28 mouse cellular contexts compared by ENCODE assay signal in the genomic region with DNA sequence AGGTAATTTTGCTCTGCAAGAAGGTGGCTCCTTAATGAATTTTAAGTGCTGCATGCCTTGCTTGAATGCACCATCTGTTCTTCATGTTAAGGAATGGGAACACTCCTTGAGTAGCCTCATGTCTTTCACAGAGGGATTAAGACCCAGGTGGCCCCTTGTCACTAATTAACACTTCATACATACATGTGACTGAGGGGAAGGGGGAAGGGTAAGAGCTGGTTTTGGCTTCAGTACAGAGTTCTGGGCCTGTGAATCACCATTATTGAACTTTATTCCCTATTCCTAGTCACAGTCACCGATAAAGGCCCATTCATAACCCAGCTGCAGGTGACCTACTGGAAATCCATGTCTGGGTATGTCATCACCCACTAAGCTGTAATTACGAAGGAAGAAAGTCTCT.
DNase-seq lines count a peak whose midpoint lies in the region; ATAC-seq and TF ChIP-seq lines count a peak whose summit lies in the region.
"Had no signal": no experiment of that assay in that cellular context is flagged by ENCODE, and none has a peak within 500 bp of the region (broad histone marks: within the 10 kb centered on the region; RNA-seq: fewer than 3 reads in every experiment).

No protein-coding gene starts in this region.

- H3K4me3 ChIP-seq in forebrain, embryonic 15.5 days = no peak overlapping the region
- H3K4me3 ChIP-seq in forebrain, embryonic 12.5 days (replicated peaks) = no peak overlapping the region
- no peak overlapping the region for H3K4me3 ChIP-seq in kidney, embryonic 16.5 days (ENCODE audit: low read length)
- H3K4me3 ChIP-seq in stomach, postnatal 0 days (ENCODE audit: low read depth, low read length) = no peak overlapping the region
- H3K4me3 ChIP-seq: embryonic facial prominence, embryonic 10.5 days; embryonic facial prominence, embryonic 15.5 days; gastrocnemius, adult 2 months; heart, adult 2 months; heart, embryonic 12.5 days; limb, embryonic 12.5 days; lung, embryonic 15.5 days; midbrain, embryonic 10.5 days; midbrain, embryonic 15.5 days; neural tube, embryonic 15.5 days had no signal

- ATAC-seq in forebrain, embryonic 15.5 days (replicated peaks) = 0 out of 2 replicates have a peak, but pooled peaks have one; percentile 41
- no peak; the same call in 1 of the 2 replicates for ATAC-seq in forebrain, embryonic 12.5 days (ENCODE audit: low FRiP score)
- ATAC-seq in kidney, embryonic 16.5 days (ENCODE audit: low FRiP score, low TSS enrichment) = 0 out of 2 replicates have a peak, but pooled peaks have one; percentile 12
- no peak for ATAC-seq in stomach, postnatal 0 days (ENCODE audit: low FRiP score, low TSS enrichment)
- ATAC-seq: midbrain, embryonic 15.5 days had no signal

- no peak for TF ChIP-seq EP300 in stomach, postnatal 0 days (optimal IDR thresholded peaks at IDR 0.05)

- no peak overlapping the region for H3K9ac ChIP-seq in forebrain, embryonic 15.5 days (replicated peaks)
- no peak overlapping the region for H3K9ac ChIP-seq in forebrain, embryonic 12.5 days
- H3K9ac ChIP-seq in kidney, embryonic 16.5 days (replicated peaks; ENCODE audit: low read length) = no peak overlapping the region
- H3K9ac ChIP-seq in stomach, postnatal 0 days (ENCODE audit: low read length) = no peak overlapping the region
- H3K9ac ChIP-seq: embryonic facial prominence, embryonic 15.5 days; heart, embryonic 12.5 days; hindbrain, embryonic 14.5 days; limb, embryonic 12.5 days; lung, embryonic 15.5 days; midbrain, embryonic 15.5 days; neural tube, embryonic 15.5 days had no signal

- DNase-seq in kidney, postnatal 4 days = no peak
- peak; percentile 74 for DNase-seq in brain, embryonic 14.5 days (ENCODE audit: low read depth)
- DNase-seq in left cerebral cortex, postnatal 36 days (ENCODE audit: low spot score in 2 of 2) = no peak
- DNase-seq in stomach, postnatal 0 days (ENCODE audit: low spot score) = no peak
- DNase-seq: adrenal gland, postnatal 25 days; cerebellum, adult 2 months; cerebellum, postnatal 25 days; gastrocnemius, adult 2 months; gastrocnemius, postnatal 36 days; heart, adult 2 months; heart, postnatal 4 days; kidney, adult 8-10 months; layer of hippocampus, adult 9-11 months; retina, postnatal 1 day; right cerebral cortex, postnatal 14 days had no signal

- intact Hi-C loops in left cerebral cortex, postnatal 36 days (cut with DNase I) = no loop called here

- TF ChIP-seq CTCF in brain, embryonic 14.5 days (IDR thresholded peaks at IDR 0.05; ENCODE audit: borderline replicate concordance, extremely low read depth, insufficient read depth, insufficient read length) = no peak
- TF ChIP-seq CTCF in stomach, postnatal 0 days (IDR thresholded peaks at IDR 0.05; ENCODE audit: low read depth) = no peak

- no peaks in the 10 kb centered on the region for H3K36me3 ChIP-seq in forebrain, embryonic 15.5 days
- no peaks in the 10 kb centered on the region for H3K36me3 ChIP-seq in forebrain, embryonic 12.5 days (replicated peaks)
- peaks cover 21% of the 10 kb centered on the region for H3K36me3 ChIP-seq in kidney, embryonic 16.5 days (ENCODE audit: insufficient read depth, low read length)
- H3K36me3 ChIP-seq in stomach, postnatal 0 days (ENCODE audit: control insufficient read depth, insufficient read depth, low read length) = peaks cover 6% of the 10 kb centered on the region; the same call in 1 of the 2 replicates
- H3K36me3 ChIP-seq: midbrain, embryonic 10.5 days; midbrain, embryonic 15.5 days; neural tube, embryonic 15.5 days had no signal

- no peaks in the 10 kb centered on the region for H3K27me3 ChIP-seq in forebrain, embryonic 15.5 days
- no peaks in the 10 kb centered on the region for H3K27me3 ChIP-seq in forebrain, embryonic 12.5 days
- H3K27me3 ChIP-seq in kidney, embryonic 16.5 days (ENCODE audit: insufficient read depth, low read length) = no peaks in the 10 kb centered on the region
- H3K27me3 ChIP-seq in stomach, postnatal 0 days (ENCODE audit: control insufficient read depth, insufficient read depth, low read length) = no peaks in the 10 kb centered on the region
- H3K27me3 ChIP-seq: embryonic facial prominence, embryonic 15.5 days; heart, embryonic 12.5 days; limb, embryonic 12.5 days; lung, embryonic 15.5 days; midbrain, embryonic 15.5 days; neural tube, embryonic 15.5 days had no signal

- WGBS in forebrain, embryonic 15.5 days = 48% methylated on average over 2 of the region's 2 CpGs
- WGBS in forebrain, embryonic 12.5 days = 64% methylated on average over 2 of the region's 2 CpGs
- 83% methylated on average over 2 of the region's 2 CpGs for WGBS in kidney, embryonic 16.5 days
- 91% methylated on average over 2 of the region's 2 CpGs for WGBS in stomach, postnatal 0 days

- no peaks in the 10 kb centered on the region for H3K9me3 ChIP-seq in forebrain, embryonic 15.5 days
- H3K9me3 ChIP-seq in forebrain, embryonic 12.5 days = no peaks in the 10 kb centered on the region
- no peaks in the 10 kb centered on the region for H3K9me3 ChIP-seq in kidney, embryonic 16.5 days (ENCODE audit: low read length)
- no peaks in the 10 kb centered on the region for H3K9me3 ChIP-seq in stomach, postnatal 0 days (ENCODE audit: control insufficient read depth, low read length)
- H3K9me3 ChIP-seq: embryonic facial prominence, embryonic 10.5 days; embryonic facial prominence, embryonic 15.5 days; heart, embryonic 12.5 days; limb, embryonic 12.5 days; lung, embryonic 15.5 days; midbrain, embryonic 10.5 days; midbrain, embryonic 15.5 days; neural tube, embryonic 15.5 days had no signal

- H3K4me2 ChIP-seq in forebrain, embryonic 15.5 days (replicated peaks) = no peak overlapping the region
- no peak overlapping the region for H3K4me2 ChIP-seq in forebrain, embryonic 12.5 days
- H3K4me2 ChIP-seq in kidney, embryonic 16.5 days (replicated peaks; ENCODE audit: low read depth, low read length) = no peak overlapping the region
- H3K4me2 ChIP-seq in stomach, postnatal 0 days (replicated peaks; ENCODE audit: low read depth) = no peak overlapping the region
- H3K4me2 ChIP-seq: embryonic facial prominence, embryonic 15.5 days; heart, embryonic 12.5 days; hindbrain, embryonic 14.5 days; limb, embryonic 12.5 days; liver, embryonic 11.5 days; lung, embryonic 15.5 days; midbrain, embryonic 15.5 days; neural tube, embryonic 15.5 days had no signal

- H3K4me1 ChIP-seq in forebrain, embryonic 15.5 days = no peaks in the 10 kb centered on the region
- H3K4me1 ChIP-seq in forebrain, embryonic 12.5 days = no peaks in the 10 kb centered on the region; the same call in 1 of the 2 replicates
- H3K4me1 ChIP-seq in kidney, embryonic 16.5 days (ENCODE audit: insufficient read depth, low read length) = peaks cover 59% of the 10 kb centered on the region
- no peaks in the 10 kb centered on the region for H3K4me1 ChIP-seq in stomach, postnatal 0 days (replicated peaks; ENCODE audit: control insufficient read depth, insufficient read depth)
- H3K4me1 ChIP-seq: embryonic facial prominence, embryonic 15.5 days; midbrain, embryonic 10.5 days; midbrain, embryonic 15.5 days; neural tube, embryonic 15.5 days had no signal

- no peak overlapping the region for H3K27ac ChIP-seq in forebrain, embryonic 15.5 days (replicated peaks)
- no peak overlapping the region for H3K27ac ChIP-seq in forebrain, embryonic 12.5 days
- peak overlapping the region; percentile 76; the same call in 1 of the 2 replicates for H3K27ac ChIP-seq in kidney, embryonic 16.5 days (ENCODE audit: low read length)
- no peak overlapping the region for H3K27ac ChIP-seq in stomach, postnatal 0 days (replicated peaks)
- H3K27ac ChIP-seq: embryonic facial prominence, embryonic 10.5 days; embryonic facial prominence, embryonic 15.5 days; gastrocnemius, adult 2 months; hindbrain, embryonic 14.5 days; lung, embryonic 15.5 days; midbrain, embryonic 10.5 days; midbrain, embryonic 15.5 days; neural tube, embryonic 15.5 days had no signal

- TF ChIP-seq POLR2A in brain, embryonic 14.5 days (IDR thresholded peaks at IDR 0.05; ENCODE audit: borderline replicate concordance, extremely low read depth, insufficient read depth, insufficient read length, poor library complexity, severe bottlenecking) = no peak

Comparison
In these comparisons a context has a peak if more than half of its experiments do, and no peak if none do; other contexts are left out.
1. ATAC-seq: peak in forebrain, embryonic 15.5 days (single experiment) and kidney, embryonic 16.5 days (single experiment); none in forebrain, embryonic 12.5 days (single experiment) and stomach, postnatal 0 days (single experiment).